Mouse (Mus musculus) MEL (cell line): ENCODE results near the gene Rsu1.

ENCODE experiments used
- CTCF ChIP-seq, 3 experiments: IDR thresholded peaks in 2 of 3; conservative IDR thresholded peaks in 1 of 3; 2 replicates each; pipeline ENCODE4 v1.5.1; 2011 to 2012; ENCODE audit warnings: low read length in 3 of 3, low read depth in 2 of 3, mild to moderate bottlenecking in 2 of 3, improper control_type of control experiment in 1 of 3, inconsistent platforms in 1 of 3, mixed read lengths in 1 of 3, moderate library complexity in 1 of 3; ENCODE audit not compliant: control insufficient read depth in 1 of 3, insufficient read depth in 1 of 3, poor library complexity in 1 of 3, severe bottlenecking in 1 of 3
- E2F4 ChIP-seq: IDR thresholded peaks from 2 replicates; pipeline ENCODE4 v1.6.1; 2011; ENCODE audit warnings: low read depth, low read length, improper control_type of control experiment, borderline replicate concordance
- EP300 ChIP-seq, 2 experiments: IDR thresholded peaks; 2 replicates each; pipeline ENCODE4 v1.6.1; 2011; ENCODE audit warnings: improper control_type of control experiment in 2 of 2, low read length in 2 of 2, low read depth in 1 of 2, mild to moderate bottlenecking in 1 of 2
- NELFE ChIP-seq: IDR thresholded peaks from 2 replicates; pipeline ENCODE4 v1.6.1; 2011; ENCODE audit warnings: low read depth, low read length, improper control_type of control experiment
- POLR2AphosphoS2 ChIP-seq: IDR thresholded peaks from 2 replicates; pipeline ENCODE4 v1.6.1; 2011; ENCODE audit warnings: low read length, improper control_type of control experiment
- ZNF384 ChIP-seq: IDR thresholded peaks from 2 replicates; pipeline ENCODE4 v1.6.1; 2012; ENCODE audit warnings: low read depth, mild to moderate bottlenecking, inconsistent platforms, low read length, improper control_type of control experiment

DNA sequence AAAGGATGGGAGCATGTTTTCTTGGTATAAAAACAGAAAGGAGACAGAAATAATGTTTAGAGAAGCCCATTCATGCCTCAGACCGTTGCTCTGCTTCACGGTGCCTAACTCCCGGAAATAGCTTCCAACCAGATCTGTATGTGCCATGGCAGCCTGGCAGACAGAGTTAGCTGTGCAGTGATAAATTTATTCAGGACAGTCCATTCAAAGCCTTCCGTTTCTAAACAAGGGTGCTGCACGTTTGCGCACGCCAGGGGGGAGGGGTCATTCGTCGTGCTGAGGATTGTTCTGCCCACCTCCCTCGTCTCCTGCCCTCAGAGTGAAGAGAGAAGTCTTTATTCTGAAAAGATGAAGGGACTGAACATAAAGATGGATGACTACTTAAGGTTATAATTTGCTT lies 141.9 kb downstream of the Rsu1 start:
- TF ChIP-seq POLR2AphosphoS2 = no peak
- no peak for TF ChIP-seq CTCF (IDR thresholded peaks at IDR 0.05 in 2 of 3, conservative IDR thresholded peaks at IDR 0.05 in 1 of 3; ENCODE audit: control insufficient read depth in 1 of 3, insufficient read depth in 1 of 3, low read depth in 2 of 3, low read length in 3 of 3, poor library complexity in 1 of 3, severe bottlenecking in 1 of 3)
- TF ChIP-seq NELFE = no peak
- TF ChIP-seq E2F4 = no peak
- no peak for TF ChIP-seq EP300 (IDR thresholded peaks at IDR 0.05; ENCODE audit: low read depth in 1 of 2, low read length in 2 of 2)
- TF ChIP-seq ZNF384 = no peak
